Mouse (Mus musculus) ES-E14 (cell line): ENCODE measurements around the gene Thap3. TPM values are rescaled to one million over a fixed set of nuclear protein-coding genes. Genes with fewer than 3 reads are reported as not detected.

Source experiments
- DNase-seq: peaks from one replicate; pipeline ENCODE4 v3.0.0-alpha.2; 2013; ENCODE audit warnings: low read depth, low spot score
- H3K27ac ChIP-seq: 2 replicates; pipeline ENCODE4 v1.5.1; 2012; ENCODE audit warnings: low read depth, mild to moderate bottlenecking, low read length, moderate library complexity, mixed read lengths; ENCODE audit not compliant: poor library complexity, insufficient read depth, severe bottlenecking
- H3K36me3 ChIP-seq: 2 replicates; pipeline ENCODE4 v1.6.1; 2012; ENCODE audit warnings: mild to moderate bottlenecking, low read length, moderate library complexity, mixed read lengths; ENCODE audit not compliant: control insufficient read depth, poor library complexity, insufficient read depth, severe bottlenecking
- H3K4me1 ChIP-seq, 2 experiments: fragments of 150-350 bp in 1 of 2; sonication (generic) in 1 of 2; 2 replicates each; pipeline ENCODE4 v1.6.1; 2012; ENCODE audit warnings: low read length in 2 of 2, mild to moderate bottlenecking in 1 of 2, mixed read lengths in 1 of 2; ENCODE audit not compliant: control insufficient read depth in 2 of 2, insufficient read depth in 2 of 2, poor library complexity in 1 of 2
- H3K4me3 ChIP-seq, 2 experiments: fragments of 150-350 bp in 1 of 2; sonication (generic) in 1 of 2; 2 replicates each; pipeline ENCODE4 v1.5.1; 2012; ENCODE audit warnings: low read length in 2 of 2, low read depth in 1 of 2, mild to moderate bottlenecking in 1 of 2, mixed read lengths in 1 of 2; ENCODE audit not compliant: insufficient read depth in 1 of 2, poor library complexity in 1 of 2, severe bottlenecking in 1 of 2
- H3K9ac ChIP-seq: 2 replicates; pipeline ENCODE4 v1.6.1; 2012; ENCODE audit warnings: low read depth, mild to moderate bottlenecking, low read length, mixed read lengths; ENCODE audit not compliant: poor library complexity, insufficient read depth, severe bottlenecking
- H3K9me3 ChIP-seq: fragments of 150-350 bp; sonication (generic); 2 replicates; pipeline ENCODE4 v1.6.1; 2012; ENCODE audit warnings: low read depth, mild to moderate bottlenecking, low read length; ENCODE audit not compliant: control insufficient read depth, insufficient read depth
- CHD2 ChIP-seq: IDR thresholded peaks from 2 replicates; pipeline ENCODE4 v1.6.1; 2014; ENCODE audit warnings: mild to moderate bottlenecking, low read depth, low read length, inconsistent platforms
- HCFC1 ChIP-seq: IDR thresholded peaks from 2 replicates; pipeline ENCODE4 v1.6.1; 2012; ENCODE audit warnings: low read length, inconsistent platforms, borderline replicate concordance; ENCODE audit not compliant: insufficient read depth
- MAFK ChIP-seq: IDR thresholded peaks from 2 replicates; pipeline ENCODE4 v1.6.1; 2014; ENCODE audit warnings: mild to moderate bottlenecking, low read depth, low read length, inconsistent platforms; ENCODE audit not compliant: insufficient read depth
- ZC3H11A ChIP-seq: IDR thresholded peaks from 2 replicates; pipeline ENCODE4 v1.6.1; 2012; ENCODE audit warnings: low read depth, mild to moderate bottlenecking, inconsistent platforms, low read length, borderline replicate concordance
- ZNF384 ChIP-seq: IDR thresholded peaks from 2 replicates; pipeline ENCODE4 v1.6.1; 2012; ENCODE audit warnings: low read depth, low read length, inconsistent platforms
- in situ Hi-C, 2 experiments: fragments of 600-800 bp; cut with MboI; formaldehyde crosslinking; loops; one replicate each; pipeline ENCODE4 v1.15.1; 2025; ENCODE audit warnings: low sequenced_read_pairs in 2 of 2, inconsistent platforms in 1 of 2; ENCODE audit not compliant: unreplicated experiment in 2 of 2
- total RNA-seq: library from RNA; depleted of rRNA; stranded (reverse); fragments of 300-350 nt; gene quantifications from 2 replicates; pipeline ENCODE4 v1.2.3, GENCODE M21; 2012

Thap3 gene
- total RNA-seq, 1 experiment, result 7.6 TPM

GRCm38 (mm10) chr4:152029997-152030396 is 41.2 kb upstream of the Thap3 start:
- H3K9me3 ChIP-seq, result no peaks in the 10 kb centered on the region
- TF ChIP-seq CHD2 (no peak), HCFC1 (no peak), ZNF384 (no peak), MAFK (no peak), ZC3H11A (no peak)
- DNase-seq, result no peak
- H3K27ac ChIP-seq, result no peak overlapping the region
- in situ Hi-C loops, result no loop called here
- no peak overlapping the region for H3K9ac ChIP-seq
- peaks cover 2 to 26% of the 10 kb centered on the region in 2 experiments; a peak in 2 of 4 replicates for H3K4me1 ChIP-seq
- no peak overlapping the region for H3K4me3 ChIP-seq
- peaks cover 15% of the 10 kb centered on the region; the same call in 1 of the 2 replicates for H3K36me3 ChIP-seq

DNA sequence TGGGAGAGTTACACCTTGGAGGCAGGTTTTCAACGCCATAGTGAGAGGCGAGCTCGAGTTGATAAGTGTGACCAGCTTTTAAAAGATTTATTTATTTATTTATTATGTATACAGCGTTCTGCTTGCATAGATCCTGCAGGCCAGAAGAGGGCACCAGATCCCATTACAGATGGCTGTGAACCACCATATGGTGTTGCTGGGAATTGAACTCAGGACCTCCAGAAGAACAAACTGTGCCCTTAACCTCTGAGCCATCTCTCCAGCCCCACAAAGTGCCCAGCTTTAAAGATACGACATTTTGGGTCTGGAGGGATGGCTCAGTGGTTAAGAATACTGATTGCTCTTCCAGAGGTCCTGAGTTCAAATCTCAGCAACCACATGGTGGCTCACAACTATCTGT is 40.3 kb upstream of the Thap3 start:
- in situ Hi-C loops, result no loop called here
- Histone ChIP-seq H3K4me3 (no peak overlapping the region), H3K36me3 (peaks cover 18% of the 10 kb centered on the region; the same call in 1 of the 2 replicates), H3K9ac (no peak overlapping the region), H3K9me3 (no peaks in the 10 kb centered on the region), H3K4me1 (peaks cover 2 to 26% of the 10 kb centered on the region in 2 experiments; a peak in 2 of 4 replicates), H3K27ac (no peak overlapping the region)
- TF ChIP-seq MAFK (no peak), ZNF384 (no peak), HCFC1 (no peak), CHD2 (no peak), ZC3H11A (no peak)
- DNase-seq, result no peak

- Histone ChIP-seq H3K9ac (peak overlapping the region; percentile 25; the same call in 1 of the 2 replicates), H3K4me1 (peaks cover 2 to 26% of the 10 kb centered on the region in 2 experiments; a peak in 2 of 4 replicates), H3K4me3 (peak overlapping the region; percentile 57 to 82; a peak in 3 of 4 replicates), H3K36me3 (peaks cover 19% of the 10 kb centered on the region; the same call in 1 of the 2 replicates), H3K9me3 (no peaks in the 10 kb centered on the region), H3K27ac (no peak overlapping the region)
- no peak for DNase-seq
- TF ChIP-seq ZC3H11A (no peak), HCFC1 (no peak), MAFK (no peak), ZNF384 (no peak), CHD2 (no peak)
- in situ Hi-C loops, result no loop called here
These were observed 39.7 kb upstream of the Thap3 start for GRCm38 (mm10) chr4:152028456-152028855.

GRCm38 (mm10) chr4:152027524-152027923 is 38.7 kb upstream of the Thap3 start, which contains the start of gene Zbtb48:
Zbtb48 (minus strand) TSS chr4:152027671.
- H3K9me3 ChIP-seq, result no peaks in the 10 kb centered on the region
- peak within 1 kb of the TSS; percentile 87 for H3K9ac ChIP-seq
- peaks cover 23% of the 10 kb centered on the region; the same call in 1 of the 2 replicates for H3K36me3 ChIP-seq
- peak; percentile 95 for DNase-seq
- H3K27ac ChIP-seq, result no peak within 1 kb of the TSS
- peaks cover 0 to 26% of the 10 kb centered on the region in 2 experiments; a peak in 2 of 4 replicates for H3K4me1 ChIP-seq
- in situ Hi-C loops, result no loop called here
- H3K4me3 ChIP-seq, result peak within 1 kb of the TSS; percentile 80 to 82
- TF ChIP-seq CHD2 (no peak), ZNF384 (no peak), MAFK (no peak), HCFC1 (no peak; the same call in 1 of the 2 replicates)
